Mouse (Mus musculus) lung, adult 2 months (tissue): ENCODE results near the gene Plppr5.

ENCODE experiments used
- CTCF ChIP-seq: fragments of 200-500 bp; IDR thresholded peaks from 2 replicates; pipeline ENCODE4 v1.5.1; 2011; ENCODE audit warnings: mild to moderate bottlenecking, low read length, control low read depth; ENCODE audit not compliant: insufficient read depth
- POLR2A ChIP-seq: fragments of 200-500 bp; IDR thresholded peaks from 2 replicates; pipeline ENCODE4 v1.6.1; 2011; ENCODE audit warnings: low read depth, mild to moderate bottlenecking, control low read depth, low read length, borderline replicate concordance; ENCODE audit errors: extremely low read depth

GRCm38 (mm10) chr3:117686648-117687047, 112.0 kb downstream of the Plppr5 start:
- TF ChIP-seq CTCF (no peak), POLR2A (no peak)
